Mouse (Mus musculus): ENCODE data around the gene Odf3. TPM values are rescaled to one million over a fixed set of nuclear protein-coding genes. Genes with fewer than 3 reads are reported as not detected.

The Odf3 gene
- total RNA-seq, 2 experiments from 2014 or later = not detected

- DNase-seq = no peak
- intact Hi-C loops (cut with DNase I) = loop anchor here (1.0 to 5.0 kb wide), 3 partner anchors 59 to 223 kb away; no protein-coding TSS in a partner anchor
Observed at GRCm38 (mm10) chr7:140843806-140844205, 3.8 kb upstream of the Odf3 start.

- intact Hi-C loops (cut with DNase I) = loop anchor here (1.0 to 5.0 kb wide), 3 partner anchors 58 to 222 kb away; no protein-coding TSS in a partner anchor
- peak; percentile 92 to 98 for DNase-seq
Observed at GRCm38 (mm10) chr7:140844905-140845665, 2.5 kb upstream of the Odf3 start, which contains the start of gene Scgb1c1. Gene Scgb1c1, plus strand, starts transcription at chr7:140845547.

- intact Hi-C loops (cut with DNase I) = loop anchor here (2.0 kb wide), 1 partner anchor 203 kb away; no protein-coding TSS in a partner anchor
- DNase-seq = no peak
Observed at GRCm38 (mm10) chr7:140845683-140846082, 1.9 kb upstream of the Odf3 start.

- no peak for DNase-seq
- intact Hi-C loops (cut with DNase I) = no loop called here
Observed at GRCm38 (mm10) chr7:140846676-140847075, 929 bp upstream of the Odf3 start.

- no peak for DNase-seq
- intact Hi-C loops (cut with DNase I) = no loop called here
Observed at GRCm38 (mm10) chr7:140848591-140848990, 986 bp downstream of the Odf3 start.

GRCm38 (mm10) chr7:140851916-140852315, 4.3 kb downstream of the Odf3 start:
- intact Hi-C loops (cut with DNase I) = no loop called here

GRCm38 (mm10) chr7:140853386-140853785, 5.8 kb downstream of the Odf3 start:
- no peak for DNase-seq

More at GRCm38 (mm10) chr7:140851916-140852315, 4.3 kb downstream of the Odf3 start:
- no peak for DNase-seq

GRCm38 (mm10) chr7:140854483-140854882, 6.9 kb downstream of the Odf3 start:
- DNase-seq = no peak
- intact Hi-C loops (cut with DNase I) = no loop called here

More at GRCm38 (mm10) chr7:140853386-140853785, 5.8 kb downstream of the Odf3 start:
- intact Hi-C loops (cut with DNase I) = no loop called here

- intact Hi-C loops (cut with DNase I) = loop anchor here (5.0 kb wide), 3 partner anchors 97 to 337 kb away; partner anchors contain the start of genes Hras, Ifitm5, Lrrc56 and Rnh1
Observed at GRCm38 (mm10) chr7:140855181-140855580, 7.6 kb downstream of the Odf3 start.

GRCm38 (mm10) chr7:140855860-140856784, 8.5 kb downstream of the Odf3 start, which contains the start of gene Gm45785:
Gene Gm45785, minus strand, starts transcription at chr7:140856331.
- intact Hi-C loops (cut with DNase I) = loop anchor here (5.0 kb wide), 3 partner anchors 96 to 336 kb away; partner anchors contain the start of genes Hras, Ifitm5, Lrrc56 and Rnh1
- peak; percentile 90 to 91 for DNase-seq

More at GRCm38 (mm10) chr7:140855181-140855580, 7.6 kb downstream of the Odf3 start:
- DNase-seq = no peak

- intact Hi-C loops (cut with DNase I) = loop anchor here (1.0 to 5.0 kb wide), 4 partner anchors 24 to 335 kb away; partner anchors contain the start of genes Hras, Ifitm5, Lrrc56 and Psmd13
- DNase-seq = peak; percentile 93 to 94
Observed at GRCm38 (mm10) chr7:140856785-140857549, 9.4 kb downstream of the Odf3 start, which contains the start of gene Ric8a. Gene Ric8a, plus strand, starts transcription at chr7:140856957.

GRCm38 (mm10) chr7:140857550-140858505, 10.2 kb downstream of the Odf3 start, which contains the start of gene Bet1l:
Gene Bet1l, minus strand, starts transcription at chr7:140857577.
- DNase-seq = peak; percentile 21 to 30
- intact Hi-C loops (cut with DNase I) = loop anchor here (1.0 to 5.0 kb wide), 4 partner anchors 23 to 334 kb away; partner anchors contain the start of genes Hras, Ifitm5, Lrrc56 and Psmd13

- DNase-seq = no peak
- intact Hi-C loops (cut with DNase I) = loop anchor here (5.0 kb wide), 3 partner anchors 94 to 334 kb away; partner anchors contain the start of genes Hras, Ifitm5, Lrrc56 and Rnh1
Observed at GRCm38 (mm10) chr7:140858746-140859145, 11.1 kb downstream of the Odf3 start.

- DNase-seq = no peak
- intact Hi-C loops (cut with DNase I) = loop anchor here (5.0 kb wide), 3 partner anchors 92 to 332 kb away; partner anchors contain the start of genes Hras, Ifitm5, Lrrc56 and Rnh1
Observed at GRCm38 (mm10) chr7:140859997-140860396, 12.4 kb downstream of the Odf3 start.

GRCm38 (mm10) chr7:140860728-140861127, 13.1 kb downstream of the Odf3 start:
- DNase-seq = no peak
- intact Hi-C loops (cut with DNase I) = no loop called here

GRCm38 (mm10) chr7:140864761-140865160, 17.2 kb downstream of the Odf3 start:
- DNase-seq = no peak
- intact Hi-C loops (cut with DNase I) = no loop called here

GRCm38 (mm10) chr7:140874224-140874623, 26.6 kb downstream of the Odf3 start:
- intact Hi-C loops (cut with DNase I) = no loop called here
- no peak for DNase-seq

GRCm38 (mm10) chr7:140877364-140877763, 29.8 kb downstream of the Odf3 start:
- no peak for DNase-seq
- intact Hi-C loops (cut with DNase I) = no loop called here
